In the genomic region with DNA sequence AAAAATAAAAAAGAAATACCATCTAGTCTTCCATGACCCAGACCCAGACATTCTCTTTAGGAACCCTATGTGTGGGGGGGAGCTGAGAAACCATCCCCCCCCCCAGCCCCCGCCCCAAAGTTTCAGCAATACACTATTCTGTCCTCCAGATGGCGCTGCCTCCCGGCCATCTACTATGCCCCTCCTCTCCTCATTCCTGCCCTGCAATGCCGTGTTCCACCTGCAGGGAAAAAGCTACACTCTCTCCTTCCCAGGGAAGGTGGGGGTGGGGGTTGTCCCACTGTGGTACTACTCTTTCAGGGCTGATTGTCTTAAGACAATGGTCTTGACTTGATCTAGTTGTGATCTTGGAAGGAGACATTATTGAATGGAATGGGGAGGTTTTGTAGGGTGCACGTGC, we compare ENCODE assay signal across 13 mouse cellular contexts.
DNase-seq lines count a peak whose midpoint lies in the region; ATAC-seq and TF ChIP-seq lines count a peak whose summit lies in the region.
"Had no signal": no experiment of that assay in that cellular context is flagged by ENCODE, and none has a peak within 500 bp of the region (broad histone marks: within the 10 kb centered on the region; RNA-seq: fewer than 3 reads in every experiment).

No protein-coding gene starts in this region.

- no peaks in the 10 kb centered on the region for H3K36me3 ChIP-seq in heart, postnatal 0 days (replicated peaks; ENCODE audit: control insufficient read depth, insufficient read depth, low read length)
- H3K36me3 ChIP-seq in heart, embryonic 12.5 days: no peaks in the 10 kb centered on the region
- no peaks in the 10 kb centered on the region for H3K36me3 ChIP-seq in midbrain, postnatal 0 days (ENCODE audit: insufficient read depth, low read length)
- no peaks in the 10 kb centered on the region for H3K36me3 ChIP-seq in midbrain, embryonic 16.5 days (ENCODE audit: control insufficient read depth, insufficient read depth, low read length)
- H3K36me3 ChIP-seq: heart, embryonic 13.5 days; stomach, embryonic 15.5 days had no signal

- no peak for TF ChIP-seq EP300 in heart, postnatal 0 days (IDR thresholded peaks at IDR 0.05; ENCODE audit: low read depth)

- DNase-seq in heart, postnatal 0 days (ENCODE audit: low spot score): no peak
- DNase-seq in midbrain, postnatal 0 days (ENCODE audit: low spot score): no peak
- DNase-seq in c-Kit-positive CD71-positive TER-119-positive erythroid progenitor cells, embryonic 14.5 days (ENCODE audit: low spot score): peak; percentile 11
- DNase-seq in cerebellum, adult 11-12 months: no peak
- no peak for DNase-seq in Muller cell, postnatal 12 days (ENCODE audit: inconsistent ontology term)
- DNase-seq: right cerebral cortex, adult 18-20 months had no signal

- no peak overlapping the region for H3K4me2 ChIP-seq in heart, postnatal 0 days (ENCODE audit: low read depth, low read length)
- no peak overlapping the region for H3K4me2 ChIP-seq in heart, embryonic 12.5 days
- no peak overlapping the region for H3K4me2 ChIP-seq in midbrain, postnatal 0 days (ENCODE audit: low read depth, low read length, poor library complexity, severe bottlenecking)
- H3K4me2 ChIP-seq in midbrain, embryonic 16.5 days (ENCODE audit: low read length): no peak overlapping the region
- H3K4me2 ChIP-seq: heart, embryonic 13.5 days; stomach, embryonic 15.5 days had no signal

- no peak for ATAC-seq in heart, postnatal 0 days (ENCODE audit: insufficient read depth, low read depth)
- ATAC-seq in heart, embryonic 12.5 days (ENCODE audit: insufficient number of reproducible peaks, low FRiP score): no peak
- ATAC-seq in midbrain, postnatal 0 days (ENCODE audit: low FRiP score): no peak
- ATAC-seq in midbrain, embryonic 16.5 days: no peak
- no peak for ATAC-seq in erythroid progenitor cell, adult 5-6 weeks (replicated peaks; ENCODE audit: low FRiP score, poor library complexity, severe bottlenecking)
- ATAC-seq: inflammation-experienced regulatory T-cells, adult 6 months had no signal

- TF ChIP-seq CTCF in heart, postnatal 0 days (IDR thresholded peaks at IDR 0.05; ENCODE audit: low read depth): peak; percentile 31; the same call in 1 of the 2 replicates
- peak; percentile 36 for TF ChIP-seq CTCF in midbrain, postnatal 0 days (IDR thresholded peaks at IDR 0.05)

- no peaks in the 10 kb centered on the region for H3K9me3 ChIP-seq in heart, postnatal 0 days (replicated peaks; ENCODE audit: control insufficient read depth, low read length)
- 0 out of 2 replicates have a peak, but pooled peaks cover 3% of the 10 kb centered on the region for H3K9me3 ChIP-seq in heart, embryonic 12.5 days (replicated peaks)
- no peaks in the 10 kb centered on the region for H3K9me3 ChIP-seq in midbrain, postnatal 0 days (ENCODE audit: low read length)
- H3K9me3 ChIP-seq in midbrain, embryonic 16.5 days (replicated peaks; ENCODE audit: control insufficient read depth, low read length, poor library complexity, severe bottlenecking): no peaks in the 10 kb centered on the region
- H3K9me3 ChIP-seq: heart, embryonic 13.5 days; stomach, embryonic 15.5 days had no signal

- H3K4me1 ChIP-seq in heart, postnatal 0 days (ENCODE audit: control insufficient read depth, insufficient read depth): no peaks in the 10 kb centered on the region
- no peaks in the 10 kb centered on the region for H3K4me1 ChIP-seq in heart, embryonic 12.5 days (replicated peaks)
- H3K4me1 ChIP-seq in midbrain, postnatal 0 days (ENCODE audit: insufficient read depth, low read length): no peaks in the 10 kb centered on the region
- H3K4me1 ChIP-seq in midbrain, embryonic 16.5 days (ENCODE audit: control insufficient read depth, insufficient read depth, low read length): no peaks in the 10 kb centered on the region
- H3K4me1 ChIP-seq: stomach, embryonic 15.5 days had no signal

- 62% methylated on average over 5 of the region's 5 CpGs for WGBS in heart, postnatal 0 days
- 61% methylated on average over 5 of the region's 5 CpGs for WGBS in heart, embryonic 12.5 days
- WGBS in midbrain, postnatal 0 days: 72% methylated on average over 5 of the region's 5 CpGs
- 69% methylated on average over 5 of the region's 5 CpGs for WGBS in midbrain, embryonic 16.5 days

- H3K4me3 ChIP-seq in heart, postnatal 0 days (ENCODE audit: low read depth, low read length): no peak overlapping the region
- H3K4me3 ChIP-seq in heart, embryonic 12.5 days: no peak overlapping the region
- no peak overlapping the region for H3K4me3 ChIP-seq in midbrain, postnatal 0 days (ENCODE audit: low read depth, low read length)
- no peak overlapping the region for H3K4me3 ChIP-seq in midbrain, embryonic 16.5 days (ENCODE audit: low read depth, low read length)
- H3K4me3 ChIP-seq: heart, embryonic 13.5 days; myocyte; stomach, embryonic 15.5 days had no signal

- H3K27me3 ChIP-seq in heart, postnatal 0 days (ENCODE audit: control insufficient read depth, insufficient read depth, low read length): no peaks in the 10 kb centered on the region
- H3K27me3 ChIP-seq in heart, embryonic 12.5 days (replicated peaks): no peaks in the 10 kb centered on the region
- no peaks in the 10 kb centered on the region for H3K27me3 ChIP-seq in midbrain, postnatal 0 days (ENCODE audit: insufficient read depth, low read length)
- H3K27me3 ChIP-seq in midbrain, embryonic 16.5 days (ENCODE audit: control insufficient read depth, insufficient read depth, low read depth, low read length): no peaks in the 10 kb centered on the region
- H3K27me3 ChIP-seq: heart, embryonic 13.5 days; stomach, embryonic 15.5 days had no signal

- H3K27ac ChIP-seq in heart, postnatal 0 days (ENCODE audit: low read depth): no peak overlapping the region
- no peak overlapping the region for H3K27ac ChIP-seq in heart, embryonic 12.5 days (ENCODE audit: poor library complexity, severe bottlenecking)
- no peak overlapping the region for H3K27ac ChIP-seq in midbrain, postnatal 0 days (ENCODE audit: low read depth, low read length)
- H3K27ac ChIP-seq in midbrain, embryonic 16.5 days (ENCODE audit: low read length): no peak overlapping the region
- H3K27ac ChIP-seq: heart, embryonic 13.5 days; stomach, embryonic 15.5 days had no signal

- no peak overlapping the region for H3K9ac ChIP-seq in heart, postnatal 0 days (replicated peaks; ENCODE audit: low read depth, low read length)
- H3K9ac ChIP-seq in heart, embryonic 12.5 days: no peak overlapping the region
- no peak overlapping the region for H3K9ac ChIP-seq in midbrain, postnatal 0 days (replicated peaks; ENCODE audit: low read length, poor library complexity, severe bottlenecking)
- H3K9ac ChIP-seq in midbrain, embryonic 16.5 days (ENCODE audit: low read depth, low read length): no peak overlapping the region
- H3K9ac ChIP-seq: heart, embryonic 13.5 days; stomach, embryonic 15.5 days had no signal
